Mouse (Mus musculus): ENCODE results near the gene Hist1h1d.
"Not testable (repeated sequence)": the region's sequence is repeated elsewhere in the genome, so short reads cannot be mapped to it uniquely, and the experiment has no call there.

Gene Hist1h1d

GRCm38 (mm10) chr13:23523976-23524375 lies 29.1 kb upstream of the Hist1h1d start:
- in situ Hi-C loops (cut with MboI; ENCODE audit: low pct_unique_long_range_greater_than_20kb in 1 of 2, low sequenced_read_pairs in 2 of 2, unreplicated experiment in 1 of 2), result loop anchor here in 1 of 2 experiments (5.0 to 25.0 kb wide), 3 partner anchors 97 to 1487 kb away; partner anchors contain the start of genes Hist1h2ag, Hist1h2ah, Hist1h2bj and Hist1h2bk

- in situ Hi-C loops (cut with MboI; ENCODE audit: low pct_unique_long_range_greater_than_20kb in 1 of 2, low sequenced_read_pairs in 2 of 2, unreplicated experiment in 1 of 2), result loop anchor here in 1 of 2 experiments (5.0 to 25.0 kb wide), 3 partner anchors 97 to 1487 kb away; partner anchors contain the start of genes Hist1h2ag, Hist1h2ah, Hist1h2bj and Hist1h2bk
Observed at GRCm38 (mm10) chr13:23524654-23525053, 28.4 kb upstream of the Hist1h1d start.

- in situ Hi-C loops (cut with MboI; ENCODE audit: low pct_unique_long_range_greater_than_20kb in 1 of 2, low sequenced_read_pairs in 2 of 2, unreplicated experiment in 1 of 2), result no loop called here
Observed at GRCm38 (mm10) chr13:23525901-23526300, 27.2 kb upstream of the Hist1h1d start.

GRCm38 (mm10) chr13:23526312-23526711 lies 26.8 kb upstream of the Hist1h1d start:
- in situ Hi-C loops (cut with MboI; ENCODE audit: low pct_unique_long_range_greater_than_20kb in 1 of 2, low sequenced_read_pairs in 2 of 2, unreplicated experiment in 1 of 2), result no loop called here

- in situ Hi-C loops (cut with MboI; ENCODE audit: low pct_unique_long_range_greater_than_20kb in 1 of 2, low sequenced_read_pairs in 2 of 2, unreplicated experiment in 1 of 2), result no loop called here
Observed at GRCm38 (mm10) chr13:23529005-23529404, 24.1 kb upstream of the Hist1h1d start.

- in situ Hi-C loops (cut with MboI; ENCODE audit: low pct_unique_long_range_greater_than_20kb in 1 of 2, low sequenced_read_pairs in 2 of 2, unreplicated experiment in 1 of 2), result no loop called here
Observed at GRCm38 (mm10) chr13:23529480-23530165, 23.4 kb upstream of the Hist1h1d start.

GRCm38 (mm10) chr13:23530181-23530900 lies 22.7 kb upstream of the Hist1h1d start:
- in situ Hi-C loops (cut with MboI; ENCODE audit: low pct_unique_long_range_greater_than_20kb in 1 of 2, low sequenced_read_pairs in 2 of 2, unreplicated experiment in 1 of 2), result no loop called here

GRCm38 (mm10) chr13:23530901-23531875 lies 21.9 kb upstream of the Hist1h1d start, which contains the start of gene Hist1h4h:
Gene Hist1h4h (plus strand): TSS chr13:23531050.
- in situ Hi-C loops (cut with MboI; ENCODE audit: low pct_unique_long_range_greater_than_20kb in 1 of 2, low sequenced_read_pairs in 2 of 2, unreplicated experiment in 1 of 2), result no loop called here

GRCm38 (mm10) chr13:23532262-23533075 lies 20.6 kb upstream of the Hist1h1d start:
- in situ Hi-C loops (cut with MboI; ENCODE audit: low pct_unique_long_range_greater_than_20kb in 1 of 2, low sequenced_read_pairs in 2 of 2, unreplicated experiment in 1 of 2), result no loop called here

- in situ Hi-C loops (cut with MboI; ENCODE audit: low pct_unique_long_range_greater_than_20kb in 1 of 2, low sequenced_read_pairs in 2 of 2, unreplicated experiment in 1 of 2), result not testable (repeated sequence)
Observed at GRCm38 (mm10) chr13:23533560-23534367, 19.3 kb upstream of the Hist1h1d start, which contains the start of gene Hist1h2af. Gene Hist1h2af (plus strand): TSS chr13:23533906.

GRCm38 (mm10) chr13:23534368-23535131 lies 18.5 kb upstream of the Hist1h1d start:
- in situ Hi-C loops (cut with MboI; ENCODE audit: low pct_unique_long_range_greater_than_20kb in 1 of 2, low sequenced_read_pairs in 2 of 2, unreplicated experiment in 1 of 2), result no loop called here

- in situ Hi-C loops (cut with MboI; ENCODE audit: low pct_unique_long_range_greater_than_20kb in 1 of 2, low sequenced_read_pairs in 2 of 2, unreplicated experiment in 1 of 2), result not testable (repeated sequence)
Observed at GRCm38 (mm10) chr13:23535137-23536075, 17.7 kb upstream of the Hist1h1d start, which contains the start of gene Hist1h3g. Gene Hist1h3g (plus strand): TSS chr13:23535422.

GRCm38 (mm10) chr13:23536076-23536822 lies 16.8 kb upstream of the Hist1h1d start:
- in situ Hi-C loops (cut with MboI; ENCODE audit: low pct_unique_long_range_greater_than_20kb in 1 of 2, low sequenced_read_pairs in 2 of 2, unreplicated experiment in 1 of 2), result no loop called here

- in situ Hi-C loops (cut with MboI; ENCODE audit: low pct_unique_long_range_greater_than_20kb in 1 of 2, low sequenced_read_pairs in 2 of 2, unreplicated experiment in 1 of 2), result no loop called here
Observed at GRCm38 (mm10) chr13:23537006-23537710, 15.9 kb upstream of the Hist1h1d start.
